Mouse (Mus musculus): ENCODE measurements at regions not wholly inside any gene's neighbourhood (a gene's known extent, or its start where the extent isn't known, plus 50 kb on each side); places are given as distances from the start of the nearest gene placed in this dataset.

DNA sequence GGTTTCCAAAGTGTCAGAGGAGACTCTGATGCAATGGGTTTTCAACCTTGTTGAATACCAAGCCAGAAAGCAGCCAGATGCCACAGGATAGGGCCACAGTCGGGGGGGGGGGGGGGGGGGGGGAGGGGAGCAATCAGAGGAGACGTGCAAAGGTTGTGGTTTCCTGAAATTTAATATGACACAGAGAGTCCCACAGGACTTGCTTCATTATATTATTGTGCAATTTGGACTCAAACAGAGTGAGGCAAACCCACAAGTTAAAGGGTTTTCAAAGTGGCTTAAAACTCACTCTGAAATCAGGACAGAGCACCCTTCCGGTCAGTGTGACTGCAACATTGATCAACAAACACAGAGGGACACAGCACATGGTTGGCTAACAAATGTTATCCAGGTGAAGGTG, 259.4 kb upstream of the Fn1 start:
- TF ChIP-seq CTCF (IDR thresholded peaks at IDR 0.05) (no peak), POLR2A (IDR thresholded peaks at IDR 0.05; ENCODE audit: insufficient read depth, low read depth, low read length) (no peak)
